Mouse (Mus musculus) heart, postnatal 0 days (tissue): ENCODE results near the gene Trpm4.
"Not testable (repeated sequence)": the region's sequence is repeated elsewhere in the genome, so short reads cannot be mapped to it uniquely, and the experiment has no call there.

Source experiments
- CTCF ChIP-seq: IDR thresholded peaks from 2 replicates; pipeline ENCODE4 v1.5.1; 2016; ENCODE audit warnings: antibody characterized with exemption, control low read depth, low read depth
- EP300 ChIP-seq: IDR thresholded peaks from 2 replicates; pipeline ENCODE4 v1.6.1; 2016; ENCODE audit warnings: antibody characterized with exemption, low read depth

- not testable (repeated sequence) for TF ChIP-seq CTCF, EP300
These were observed 77.8 kb downstream of the Trpm4 start for GRCm38 (mm10) chr7:45255822-45256221.
